In the genomic region with DNA sequence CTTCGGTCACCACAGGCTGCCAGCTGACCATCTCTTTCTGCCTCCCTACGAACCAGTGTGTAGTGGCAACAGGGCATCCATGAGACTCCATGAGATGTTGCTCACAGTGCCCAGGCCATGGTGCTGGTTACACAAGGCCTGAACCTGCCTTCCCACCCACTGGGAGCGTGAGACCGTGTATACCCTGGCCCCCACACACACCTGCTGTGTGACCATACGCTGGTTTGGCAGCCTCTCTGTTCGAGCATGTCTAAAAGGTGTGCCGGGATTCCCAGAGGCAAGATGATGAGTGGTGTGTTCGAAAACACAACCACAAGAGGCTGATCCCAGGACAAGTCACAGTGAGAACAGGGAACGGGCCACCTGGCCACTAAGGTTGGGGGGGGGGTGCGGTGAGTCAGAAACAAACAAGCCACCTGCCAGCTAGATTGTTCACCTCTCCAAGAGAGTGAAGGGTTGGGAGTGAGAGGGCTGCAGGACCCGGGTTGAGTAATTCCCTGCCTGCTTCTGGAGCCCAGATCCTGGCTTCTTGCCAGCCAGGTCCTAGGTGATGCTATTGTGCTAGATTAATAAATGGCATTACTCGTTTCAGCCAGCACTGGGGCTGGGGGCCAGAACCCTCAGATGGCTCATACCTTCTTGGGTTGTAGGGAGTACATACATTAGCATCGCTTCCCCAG, we compare ENCODE assay signal across 10 mouse cellular contexts. TPM values are rescaled to one million over a fixed set of nuclear protein-coding genes. Genes with fewer than 3 reads are reported as not detected.
A peak's percentile ranks its signal among the peaks of the same experiment; 100 is the strongest.
DNase-seq lines count a peak whose midpoint lies in the region; ATAC-seq lines count a peak whose summit lies in the region.
"Had no signal": no experiment of that assay in that cellular context is flagged by ENCODE, and none has a peak within 500 bp of the region (broad histone marks: within the 10 kb centered on the region; RNA-seq: fewer than 3 reads in every experiment).

No protein-coding gene starts in this region.

- no peak overlapping the region for H3K4me3 ChIP-seq in lung, embryonic 15.5 days
- no peak overlapping the region for H3K4me3 ChIP-seq in midbrain, embryonic 10.5 days
- H3K4me3 ChIP-seq: megakaryocyte, embryonic 14.5 days had no signal

- H3K27ac ChIP-seq in lung, embryonic 15.5 days: no peak overlapping the region
- H3K27ac ChIP-seq in midbrain, embryonic 10.5 days (replicated peaks): no peak overlapping the region

- peaks cover 6% of the 10 kb centered on the region for H3K27me3 ChIP-seq in lung, embryonic 15.5 days
- H3K27me3 ChIP-seq in midbrain, embryonic 10.5 days (ENCODE audit: low read depth, poor library complexity, severe bottlenecking): peaks cover 31% of the 10 kb centered on the region

- H3K9me3 ChIP-seq in lung, embryonic 15.5 days: no peaks in the 10 kb centered on the region
- no peaks in the 10 kb centered on the region for H3K9me3 ChIP-seq in midbrain, embryonic 10.5 days (replicated peaks)

- no peak overlapping the region for H3K9ac ChIP-seq in lung, embryonic 15.5 days

- H3K4me1 ChIP-seq in lung, embryonic 15.5 days: peaks cover 52% of the 10 kb centered on the region
- H3K4me1 ChIP-seq in midbrain, embryonic 10.5 days: peaks cover 8% of the 10 kb centered on the region; the same call in 1 of the 2 replicates

- DNase-seq in cerebellum, adult 11-12 months: peak; percentile 68
- no peak for DNase-seq in cerebellum, postnatal 4 days (ENCODE audit: low spot score in 2 of 2)
- DNase-seq in urinary bladder, postnatal 14 days (ENCODE audit: low spot score): peak; percentile 66
- DNase-seq in urinary bladder, adult 18-20 months (ENCODE audit: low spot score in 2 of 2): no peak
- no peak for DNase-seq in midbrain, embryonic 10.5 days (ENCODE audit: low spot score)
- no peak for DNase-seq in right cerebral cortex, postnatal 14 days
- DNase-seq in frontal cortex, postnatal 25 days (ENCODE audit: low spot score in 2 of 2): no peak
- DNase-seq: left cerebral cortex, postnatal 4 days had no signal

- ATAC-seq in lung, embryonic 15.5 days (ENCODE audit: borderline replicate concordance, extremely low read depth, low FRiP score, low TSS enrichment): 0 out of 2 replicates have a peak, but pooled peaks have one; percentile 23

- 72% methylated on average over 13 of the region's 13 CpGs for whole genome bisulfite sequencing in lung, embryonic 15.5 days
- WGBS in midbrain, embryonic 10.5 days: 92% methylated on average over 13 of the region's 13 CpGs

- no peak overlapping the region for H3K4me2 ChIP-seq in lung, embryonic 15.5 days

- H3K36me3 ChIP-seq in lung, embryonic 15.5 days: no peaks in the 10 kb centered on the region
- H3K36me3 ChIP-seq in midbrain, embryonic 10.5 days: no peaks in the 10 kb centered on the region

RNA-seq across cellular contexts. Expression of gene Cebpa, which starts 11.1 kb away (rescaled TPM):
- 6.9 and 7.3 TPM in 2 replicates for polyA plus RNA-seq in lung, embryonic 15.5 days (2015; fragmentation: Nextera tagmentation; extraction: Ambion mirVana)
- 0.35 and 0.38 TPM in 2 replicates for polyA plus RNA-seq in midbrain, embryonic 10.5 days (2016; fragmentation: Nextera tagmentation; extraction: Ambion mirVana)

RNA-seq across cellular contexts. Expression of gene Slc7a10, which starts 56.0 kb away (rescaled TPM):
- polyA plus RNA-seq in lung, embryonic 15.5 days (2015; fragmentation: Nextera tagmentation; extraction: Ambion mirVana): 2.3 and 3.4 TPM in 2 replicates
- 0.17 and 0.35 TPM in 2 replicates for polyA plus RNA-seq in midbrain, embryonic 10.5 days (2016; fragmentation: Nextera tagmentation; extraction: Ambion mirVana)

Comparison
In these comparisons a context has a peak if more than half of its experiments do, and no peak if none do; other contexts are left out.
1. DNase-seq: peak in cerebellum, adult 11-12 months (single experiment) and urinary bladder, postnatal 14 days (single experiment); none in cerebellum, postnatal 4 days (0 of 2), urinary bladder, adult 18-20 months (0 of 2), midbrain, embryonic 10.5 days (single experiment), right cerebral cortex, postnatal 14 days (single experiment) and frontal cortex, postnatal 25 days (0 of 2).